Mouse (Mus musculus) lung, embryonic 16.5 days (tissue): ENCODE data around the gene Atrnl1. TPM values are rescaled to one million over a fixed set of nuclear protein-coding genes. Genes with fewer than 3 reads are reported as not detected.

ENCODE experiments used
- ATAC-seq: fragments of 200-750 bp; cut with Nextera tagmentation; 2 replicates; pipeline ENCODE4 v1.8.0; 2017; ENCODE audit warnings: low read depth, mild to moderate bottlenecking, moderate library complexity
- H3K27ac ChIP-seq: fragments of 300-500 bp; sonication (generic); 2 replicates; pipeline ENCODE4 v1.5.1; 2014; ENCODE audit warnings: mild to moderate bottlenecking, control low read depth, low read length
- H3K27me3 ChIP-seq: fragments of 300-500 bp; sonication (generic); 2 replicates; pipeline ENCODE4 v1.6.1; 2014; ENCODE audit warnings: low read depth, low read length, mixed read lengths; ENCODE audit not compliant: control insufficient read depth, insufficient read depth
- H3K36me3 ChIP-seq: fragments of 300-500 bp; sonication (generic); 2 replicates; pipeline ENCODE4 v1.6.1; 2014; ENCODE audit warnings: low read length; ENCODE audit not compliant: control insufficient read depth, insufficient read depth
- H3K4me1 ChIP-seq: fragments of 300-500 bp; sonication (generic); replicated peaks from 2 replicates; pipeline ENCODE4 v1.6.1; 2014; ENCODE audit warnings: low read length, mixed read lengths; ENCODE audit not compliant: control insufficient read depth, insufficient read depth
- H3K4me2 ChIP-seq: fragments of 300-500 bp; sonication (generic); 2 replicates; pipeline ENCODE4 v1.6.1; 2014; ENCODE audit warnings: low read depth, low read length, control low read depth
- H3K4me3 ChIP-seq: fragments of 300-500 bp; sonication (generic); 2 replicates; pipeline ENCODE4 v1.5.1; 2014; ENCODE audit warnings: mild to moderate bottlenecking, low read length, control low read depth
- H3K9ac ChIP-seq: fragments of 300-500 bp; sonication (generic); 2 replicates; pipeline ENCODE4 v1.6.1; 2014; ENCODE audit warnings: low read length, control low read depth
- H3K9me3 ChIP-seq: fragments of 300-500 bp; sonication (generic); 2 replicates; pipeline ENCODE4 v1.6.1; 2016; ENCODE audit warnings: low read length; ENCODE audit not compliant: control insufficient read depth
- WGBS: fragments of 180-500 bp; shearing (Covaris S2); extraction: QIAGEN DNeasy Blood & Tissue Kit; methylation state at CpG from one replicate; pipeline ENCODE4 v1.1.7; 2014; 5-methylcytosine and 5-hydroxymethylcytosine counted together
- polyA plus RNA-seq: library from polyadenylated mRNA; unstranded; fragments of >200 nt; fragmentation: Nextera tagmentation; extraction: Ambion mirVana; gene quantifications from 2 replicates; pipeline ENCODE4 v1.2.1, GENCODE M21; 2015

Gene Atrnl1
- polyA plus RNA-seq, 1 experiment from 2014 or later: 5.0 TPM

DNA sequence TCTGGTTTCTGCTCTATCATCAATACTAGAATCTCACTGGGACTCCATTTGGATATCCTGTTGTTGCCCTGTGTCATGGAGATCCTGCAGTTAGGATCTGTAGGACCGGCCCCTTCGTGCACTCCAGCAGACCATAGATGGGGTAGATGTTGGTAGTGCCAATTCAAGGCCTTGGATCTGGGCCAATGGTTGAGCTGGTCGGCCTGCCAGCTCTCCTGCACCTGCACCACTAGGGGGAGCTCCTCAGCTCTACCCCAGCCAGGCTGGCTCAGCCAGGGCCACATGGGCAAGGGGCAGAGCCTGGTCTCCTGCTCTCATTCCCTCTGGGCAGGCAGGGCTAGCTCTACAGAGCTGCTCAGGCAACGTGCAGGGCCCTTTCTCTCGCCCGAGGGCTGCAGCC, 114.1 kb downstream of the Atrnl1 start:
- Histone ChIP-seq H3K27ac (no peak overlapping the region), H3K9ac (no peak overlapping the region), H3K4me2 (no peak overlapping the region), H3K27me3 (no peaks in the 10 kb centered on the region), H3K36me3 (peaks cover 4% of the 10 kb centered on the region; the same call in 1 of the 2 replicates), H3K9me3 (no peaks in the 10 kb centered on the region), H3K4me1 (no peaks in the 10 kb centered on the region), H3K4me3 (no peak overlapping the region)
- WGBS: 81% methylated on average over 6 of the region's 6 CpGs
- no peak for ATAC-seq

DNA sequence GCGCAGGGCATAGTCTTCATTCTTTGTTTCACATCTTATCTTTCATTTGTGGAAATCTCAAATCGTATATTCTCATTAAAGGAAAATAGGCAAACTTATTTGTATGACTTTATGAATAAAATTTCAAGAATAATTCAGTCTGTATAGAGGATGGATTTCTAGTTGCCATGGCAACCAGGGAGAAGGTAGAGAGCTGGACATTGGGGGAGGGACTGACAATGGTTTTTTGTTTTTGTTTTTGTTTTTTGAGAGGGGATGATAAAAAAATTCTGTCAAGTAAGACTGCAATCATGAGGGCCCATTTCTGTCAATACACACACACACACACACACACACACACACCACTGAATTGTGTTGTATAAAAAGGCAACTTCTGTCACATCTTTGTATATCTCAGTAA, 114.5 kb downstream of the Atrnl1 start:
- no peaks in the 10 kb centered on the region for H3K27me3 ChIP-seq
- H3K4me1 ChIP-seq: no peaks in the 10 kb centered on the region
- no peak for ATAC-seq
- WGBS: 96% methylated on average over 2 of the region's 2 CpGs
- no peak overlapping the region for H3K9ac ChIP-seq
- no peak overlapping the region for H3K27ac ChIP-seq
- no peak overlapping the region for H3K4me2 ChIP-seq
- H3K36me3 ChIP-seq: peaks cover 4% of the 10 kb centered on the region; the same call in 1 of the 2 replicates
- no peak overlapping the region for H3K4me3 ChIP-seq
- no peaks in the 10 kb centered on the region for H3K9me3 ChIP-seq

DNA sequence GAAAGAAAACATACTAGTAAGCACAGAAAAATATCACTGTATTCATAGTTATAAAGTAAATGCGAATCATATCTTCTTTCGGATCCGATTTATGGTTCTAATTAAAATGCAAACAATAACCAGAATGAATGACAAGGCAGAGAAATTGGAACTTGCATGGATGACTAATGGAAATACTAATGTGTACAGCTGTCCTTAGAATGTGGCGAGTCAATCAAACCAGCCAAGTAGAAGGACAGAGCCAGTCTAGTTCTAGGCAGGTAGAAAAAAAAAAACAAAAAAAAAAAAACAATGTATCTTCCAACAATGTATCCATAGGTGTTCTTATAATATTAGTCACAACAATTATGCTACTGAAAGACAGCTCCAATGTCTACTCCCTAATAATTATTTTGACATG, 116.2 kb downstream of the Atrnl1 start:
- Histone ChIP-seq H3K4me3 (no peak overlapping the region), H3K27ac (no peak overlapping the region), H3K9ac (no peak overlapping the region), H3K36me3 (peaks cover 6% of the 10 kb centered on the region; the same call in 1 of the 2 replicates), H3K27me3 (no peaks in the 10 kb centered on the region), H3K4me1 (no peaks in the 10 kb centered on the region), H3K4me2 (no peak overlapping the region), H3K9me3 (no peaks in the 10 kb centered on the region)
- ATAC-seq: no peak
- WGBS: 95% methylated on average over 4 of the region's 4 CpGs

DNA sequence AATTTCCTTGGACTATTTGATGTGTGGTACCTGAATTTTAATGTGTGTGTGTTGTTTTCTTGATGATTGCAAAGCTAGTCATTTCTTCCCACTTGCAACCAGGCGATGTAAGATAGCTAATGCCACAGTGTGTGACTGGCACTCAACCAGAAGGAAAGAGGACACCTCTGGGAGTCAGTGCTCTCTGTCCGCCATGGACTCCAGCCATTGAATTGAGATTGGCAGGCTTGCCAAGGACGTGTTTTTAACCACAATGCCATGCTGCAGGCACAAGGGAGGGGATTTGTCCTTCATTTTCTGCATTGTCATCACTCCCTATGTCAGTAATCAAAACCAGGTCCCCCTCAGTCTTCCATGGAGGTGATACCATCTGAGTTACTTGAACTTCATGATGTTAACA, 126.6 kb downstream of the Atrnl1 start:
- Histone ChIP-seq H3K27me3 (no peaks in the 10 kb centered on the region), H3K9ac (no peak overlapping the region), H3K36me3 (peaks cover 9% of the 10 kb centered on the region), H3K27ac (no peak overlapping the region), H3K4me3 (no peak overlapping the region), H3K4me1 (no peaks in the 10 kb centered on the region), H3K4me2 (no peak overlapping the region), H3K9me3 (no peaks in the 10 kb centered on the region)
- no peak for ATAC-seq
- WGBS: 90% methylated on average over 3 of the region's 3 CpGs

DNA sequence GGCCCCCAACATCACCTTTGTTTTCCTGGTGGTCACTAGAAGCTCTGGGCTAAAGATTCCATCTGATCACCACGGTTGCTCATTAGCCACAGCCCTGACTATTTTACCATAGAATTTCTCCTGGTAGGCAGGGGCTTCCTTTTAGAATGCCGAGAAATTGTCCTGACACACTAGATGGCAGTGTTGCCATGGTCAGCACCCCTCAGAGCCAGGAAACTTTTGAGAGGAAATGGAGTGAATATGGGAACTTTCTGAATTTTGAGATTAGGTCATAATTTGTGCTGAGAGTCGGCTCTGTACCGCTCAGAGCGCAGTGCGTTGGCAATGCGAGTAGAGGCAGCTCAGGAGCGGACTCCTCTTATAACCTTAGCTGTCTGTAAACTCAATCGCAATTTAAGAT, 134.7 kb downstream of the Atrnl1 start:
- Histone ChIP-seq H3K27me3 (no peaks in the 10 kb centered on the region), H3K4me3 (no peak overlapping the region), H3K9me3 (no peaks in the 10 kb centered on the region), H3K4me2 (no peak overlapping the region), H3K36me3 (no peaks in the 10 kb centered on the region), H3K9ac (no peak overlapping the region), H3K4me1 (no peaks in the 10 kb centered on the region), H3K27ac (no peak overlapping the region)
- ATAC-seq: peak; percentile 57
- WGBS: 46% methylated on average over 9 of the region's 9 CpGs

DNA sequence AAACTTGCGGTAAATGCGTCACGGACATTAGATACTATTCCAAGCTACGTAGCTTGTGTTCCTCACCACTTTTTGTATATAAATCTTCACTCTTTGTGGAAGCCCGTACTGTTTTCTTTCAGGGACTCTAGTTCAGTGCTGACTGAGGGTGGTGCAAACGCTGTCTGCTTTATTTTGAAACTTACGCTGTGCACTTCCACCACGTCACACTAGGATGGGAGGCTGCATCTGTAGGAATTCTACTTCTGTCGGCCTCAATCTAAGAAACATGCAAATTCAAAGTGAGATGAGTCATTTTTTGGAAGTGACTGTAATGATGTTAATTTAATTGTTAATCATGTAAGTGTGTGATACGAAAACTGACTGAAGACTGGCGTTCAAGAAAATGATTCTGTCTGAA, 135.7 kb downstream of the Atrnl1 start:
- H3K4me1 ChIP-seq: no peaks in the 10 kb centered on the region
- H3K36me3 ChIP-seq: no peaks in the 10 kb centered on the region
- no peaks in the 10 kb centered on the region for H3K27me3 ChIP-seq
- no peaks in the 10 kb centered on the region for H3K9me3 ChIP-seq
- H3K4me2 ChIP-seq: no peak overlapping the region
- WGBS: 93% methylated on average over 11 of the region's 11 CpGs
- H3K9ac ChIP-seq: no peak overlapping the region
- no peak overlapping the region for H3K4me3 ChIP-seq
- ATAC-seq: no peak
- H3K27ac ChIP-seq: no peak overlapping the region

DNA sequence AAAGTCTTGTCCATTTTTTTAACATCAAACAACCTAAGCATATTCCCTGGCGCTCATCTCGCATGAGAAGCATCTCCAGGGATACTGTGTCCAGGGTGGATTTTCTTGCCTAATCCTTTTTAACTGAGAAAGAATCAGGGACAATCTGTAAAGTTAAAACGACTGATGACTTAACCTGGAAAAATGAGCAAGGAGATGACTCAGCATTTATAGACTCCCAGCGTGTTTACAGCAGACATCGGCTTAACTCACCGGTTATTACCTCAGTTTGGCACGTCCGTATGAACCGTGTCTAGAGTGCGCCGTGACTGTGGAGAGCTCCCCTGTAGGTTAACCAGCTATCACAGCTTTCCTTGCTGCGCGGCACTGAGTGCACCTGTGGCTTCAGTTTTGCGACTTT, 141.4 kb downstream of the Atrnl1 start:
- H3K27me3 ChIP-seq: no peaks in the 10 kb centered on the region
- no peak overlapping the region for H3K4me3 ChIP-seq
- no peak overlapping the region for H3K4me2 ChIP-seq
- H3K9ac ChIP-seq: no peak overlapping the region
- H3K9me3 ChIP-seq: no peaks in the 10 kb centered on the region
- H3K27ac ChIP-seq: no peak overlapping the region
- no peaks in the 10 kb centered on the region for H3K4me1 ChIP-seq
- no peak for ATAC-seq
- H3K36me3 ChIP-seq: 0 out of 2 replicates have a peak, but pooled peaks cover 2% of the 10 kb centered on the region
- 90% methylated on average over 14 of the region's 14 CpGs for WGBS

DNA sequence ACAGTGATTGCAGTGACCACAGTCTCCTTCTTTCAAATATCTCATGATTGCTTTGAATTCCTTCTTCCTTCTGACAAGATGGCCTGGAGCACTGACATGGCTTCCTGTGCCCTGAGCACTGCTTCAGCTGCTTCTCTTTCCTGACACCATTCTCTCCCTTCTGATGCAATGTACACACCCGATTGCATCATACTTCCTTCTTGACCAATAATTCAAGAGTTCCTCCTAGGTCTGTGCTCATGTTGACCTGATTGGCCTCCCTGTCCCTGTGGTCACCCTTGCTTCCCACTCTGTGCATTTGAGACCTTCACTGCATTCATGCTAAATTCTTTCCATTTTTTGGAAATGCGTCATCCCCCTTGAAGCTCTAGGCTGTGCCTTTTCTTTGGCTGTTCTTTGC, 151.7 kb downstream of the Atrnl1 start:
- Histone ChIP-seq H3K27me3 (no peaks in the 10 kb centered on the region), H3K4me2 (no peak overlapping the region), H3K4me3 (no peak overlapping the region), H3K9ac (no peak overlapping the region), H3K9me3 (no peaks in the 10 kb centered on the region), H3K27ac (peak overlapping the region; percentile 9; the same call in 1 of the 2 replicates), H3K4me1 (peaks cover 7% of the 10 kb centered on the region), H3K36me3 (no peaks in the 10 kb centered on the region; the same call in 1 of the 2 replicates)
- WGBS: 66% methylated on average over 2 of the region's 2 CpGs
- ATAC-seq: peak; percentile 79

DNA sequence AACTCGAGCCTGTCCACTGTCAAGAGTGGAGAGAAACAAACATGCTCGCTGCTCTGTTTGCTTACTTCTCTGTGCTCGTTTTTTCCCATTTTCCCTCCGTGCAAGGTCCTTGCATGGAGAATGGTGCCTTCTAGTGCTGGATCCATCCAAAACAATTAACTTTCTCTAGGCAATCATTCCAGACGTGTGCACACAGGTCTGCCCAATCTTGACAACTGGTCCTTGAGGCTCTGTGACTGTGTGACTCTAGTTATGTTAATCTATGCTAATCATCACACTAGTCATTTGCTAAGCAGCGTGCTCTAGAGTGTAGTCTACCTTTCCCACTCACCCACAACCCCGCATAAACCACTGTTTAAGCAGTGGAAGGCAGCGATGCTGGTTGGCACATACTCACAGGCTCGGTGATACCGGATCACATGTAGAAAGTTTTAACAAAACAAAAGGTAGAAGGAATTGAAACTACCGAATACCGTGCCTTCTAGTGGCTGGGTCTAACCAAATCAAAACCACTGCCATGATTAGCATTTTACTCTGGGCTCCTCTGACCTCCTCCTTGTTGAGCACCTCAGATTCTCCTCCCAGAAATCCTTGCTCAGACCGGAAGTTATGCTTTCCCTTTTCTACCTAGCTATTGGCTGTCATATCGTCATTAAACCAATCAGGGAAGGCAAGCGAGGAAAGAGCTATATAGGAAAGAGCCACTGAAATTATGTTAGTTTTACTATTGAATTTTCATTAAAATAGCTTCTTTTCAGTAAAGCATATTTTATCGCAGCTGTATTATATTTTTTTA, 153.9 kb downstream of the Atrnl1 start:
- ATAC-seq: no peak
- 81% methylated on average over 16 of the region's 16 CpGs for WGBS
- no peaks in the 10 kb centered on the region for H3K27me3 ChIP-seq
- H3K4me3 ChIP-seq: no peak overlapping the region
- H3K9me3 ChIP-seq: no peaks in the 10 kb centered on the region
- no peak overlapping the region for H3K4me2 ChIP-seq
- H3K27ac ChIP-seq: no peak overlapping the region
- peaks cover 7% of the 10 kb centered on the region for H3K4me1 ChIP-seq
- no peak overlapping the region for H3K9ac ChIP-seq
- no peaks in the 10 kb centered on the region; the same call in 1 of the 2 replicates for H3K36me3 ChIP-seq
